Mouse (Mus musculus): ENCODE results near the gene Slco2b1. TPM values are rescaled to one million over a fixed set of nuclear protein-coding genes. Genes with fewer than 3 reads are reported as not detected.
"Not testable (repeated sequence)": the region's sequence is repeated elsewhere in the genome, so short reads cannot be mapped to it uniquely, and the experiment has no call there.

The Slco2b1 gene
- polyA plus RNA-seq, 1 experiment from 2014 or later, result 3.7 TPM

GRCm38 (mm10) chr7:99699709-99700151 lies 11.4 kb downstream of the Slco2b1 start:
- ATAC-seq (replicated peaks; ENCODE audit: extremely low read depth, insufficient read depth, low FRiP score), result peak; percentile 52
- no peak overlapping the region for H3K4me3 ChIP-seq (ENCODE audit: low read length)
- 0 out of 2 replicates have a peak overlapping the region, but pooled peaks have one; percentile 5 for H3K27ac ChIP-seq (ENCODE audit: low read length)
- H3K4me2 ChIP-seq (ENCODE audit: low read depth, low read length), result no peak overlapping the region
- H3K9me3 ChIP-seq (replicated peaks; ENCODE audit: control insufficient read depth, low read length), result no peaks in the 10 kb centered on the region
- H3K36me3 ChIP-seq (ENCODE audit: control insufficient read depth, insufficient read depth), result no peaks in the 10 kb centered on the region
- 67% methylated on average over 3 of the region's 3 CpGs for WGBS
- H3K27me3 ChIP-seq (ENCODE audit: control insufficient read depth, insufficient read depth, low read length), result no peaks in the 10 kb centered on the region
- no peak overlapping the region for H3K9ac ChIP-seq (ENCODE audit: low read length)
- peaks cover 6% of the 10 kb centered on the region; the same call in 1 of the 2 replicates for H3K4me1 ChIP-seq (ENCODE audit: control insufficient read depth, insufficient read depth, low read length)

- WGBS, result 47% methylated on average over 3 of the region's 3 CpGs
- no peak overlapping the region for H3K4me2 ChIP-seq (ENCODE audit: low read depth, low read length)
Observed at GRCm38 (mm10) chr7:99699106-99699505, 12.0 kb downstream of the Slco2b1 start.

GRCm38 (mm10) chr7:99698576-99698975 lies 12.6 kb downstream of the Slco2b1 start:
- H3K9me3 ChIP-seq (replicated peaks; ENCODE audit: control insufficient read depth, low read length), result no peaks in the 10 kb centered on the region
- no peak overlapping the region for H3K4me2 ChIP-seq (ENCODE audit: low read depth, low read length)
- no peak overlapping the region for H3K9ac ChIP-seq (ENCODE audit: low read length)
- WGBS, result 75% methylated on average over 3 of the region's 3 CpGs
- no peak for ATAC-seq (replicated peaks; ENCODE audit: extremely low read depth, insufficient read depth, low FRiP score)
- H3K27me3 ChIP-seq (ENCODE audit: control insufficient read depth, insufficient read depth, low read length), result no peaks in the 10 kb centered on the region
- peak overlapping the region; percentile 53; the same call in 1 of the 2 replicates for H3K27ac ChIP-seq (ENCODE audit: low read length)
- no peak overlapping the region for H3K4me3 ChIP-seq (ENCODE audit: low read length)
- no peaks in the 10 kb centered on the region for H3K36me3 ChIP-seq (ENCODE audit: control insufficient read depth, insufficient read depth)
- H3K4me1 ChIP-seq (ENCODE audit: control insufficient read depth, insufficient read depth, low read length), result peaks cover 6% of the 10 kb centered on the region; the same call in 1 of the 2 replicates

More at GRCm38 (mm10) chr7:99699106-99699505, 12.0 kb downstream of the Slco2b1 start:
- Histone ChIP-seq H3K27ac (ENCODE audit: low read length) (peak overlapping the region; percentile 53; the same call in 1 of the 2 replicates), H3K4me3 (ENCODE audit: low read length) (no peak overlapping the region), H3K4me1 (ENCODE audit: control insufficient read depth, insufficient read depth, low read length) (peaks cover 6% of the 10 kb centered on the region; the same call in 1 of the 2 replicates), H3K36me3 (ENCODE audit: control insufficient read depth, insufficient read depth) (no peaks in the 10 kb centered on the region), H3K27me3 (ENCODE audit: control insufficient read depth, insufficient read depth, low read length) (no peaks in the 10 kb centered on the region), H3K9ac (ENCODE audit: low read length) (no peak overlapping the region), H3K9me3 (replicated peaks; ENCODE audit: control insufficient read depth, low read length) (no peaks in the 10 kb centered on the region)
- ATAC-seq (replicated peaks; ENCODE audit: extremely low read depth, insufficient read depth, low FRiP score), result no peak

- Histone ChIP-seq H3K4me3 (ENCODE audit: low read length) (no peak overlapping the region), H3K27ac (ENCODE audit: low read length) (no peak overlapping the region), H3K4me1 (ENCODE audit: control insufficient read depth, insufficient read depth, low read length) (0 out of 2 replicates have a peak, but pooled peaks cover 2% of the 10 kb centered on the region), H3K4me2 (ENCODE audit: low read depth, low read length) (no peak overlapping the region), H3K27me3 (ENCODE audit: control insufficient read depth, insufficient read depth, low read length) (no peaks in the 10 kb centered on the region), H3K36me3 (ENCODE audit: control insufficient read depth, insufficient read depth) (no peaks in the 10 kb centered on the region), H3K9me3 (replicated peaks; ENCODE audit: control insufficient read depth, low read length) (no peaks in the 10 kb centered on the region), H3K9ac (ENCODE audit: low read length) (no peak overlapping the region)
- ATAC-seq (replicated peaks; ENCODE audit: extremely low read depth, insufficient read depth, low FRiP score), result no peak
- WGBS, result 80% methylated on average over 8 of the region's 8 CpGs
Observed at GRCm38 (mm10) chr7:99695471-99696057, 15.6 kb downstream of the Slco2b1 start.

- not testable (repeated sequence) for H3K4me3 ChIP-seq (ENCODE audit: low read length); H3K27me3 ChIP-seq (ENCODE audit: control insufficient read depth, insufficient read depth, low read length); H3K9me3 ChIP-seq (replicated peaks; ENCODE audit: control insufficient read depth, low read length); H3K4me2 ChIP-seq (ENCODE audit: low read depth, low read length); H3K36me3 ChIP-seq (ENCODE audit: control insufficient read depth, insufficient read depth); ATAC-seq (replicated peaks; ENCODE audit: extremely low read depth, insufficient read depth, low FRiP score); H3K27ac ChIP-seq (ENCODE audit: low read length); H3K4me1 ChIP-seq (ENCODE audit: control insufficient read depth, insufficient read depth, low read length); H3K9ac ChIP-seq (ENCODE audit: low read length)
- 61% methylated on average over 5 of the region's 5 CpGs for WGBS
Observed at GRCm38 (mm10) chr7:99694424-99694823, 16.7 kb downstream of the Slco2b1 start.

GRCm38 (mm10) chr7:99693976-99694375 lies 17.2 kb downstream of the Slco2b1 start:
- Histone ChIP-seq H3K27ac (ENCODE audit: low read length) (no peak overlapping the region), H3K27me3 (ENCODE audit: control insufficient read depth, insufficient read depth, low read length) (0 out of 2 replicates have a peak, but pooled peaks cover under 1% of the 10 kb centered on the region), H3K9ac (ENCODE audit: low read length) (no peak overlapping the region), H3K4me3 (ENCODE audit: low read length) (no peak overlapping the region), H3K4me2 (ENCODE audit: low read depth, low read length) (no peak overlapping the region), H3K9me3 (replicated peaks; ENCODE audit: control insufficient read depth, low read length) (no peaks in the 10 kb centered on the region), H3K4me1 (ENCODE audit: control insufficient read depth, insufficient read depth, low read length) (0 out of 2 replicates have a peak, but pooled peaks cover 2% of the 10 kb centered on the region), H3K36me3 (ENCODE audit: control insufficient read depth, insufficient read depth) (no peaks in the 10 kb centered on the region)
- ATAC-seq (replicated peaks; ENCODE audit: extremely low read depth, insufficient read depth, low FRiP score), result no peak
- WGBS, result 79% methylated on average over 3 of the region's 3 CpGs

GRCm38 (mm10) chr7:99693387-99693786 lies 17.8 kb downstream of the Slco2b1 start:
- H3K27me3 ChIP-seq (ENCODE audit: control insufficient read depth, insufficient read depth, low read length), result 0 out of 2 replicates have a peak, but pooled peaks cover 4% of the 10 kb centered on the region
- no peak overlapping the region for H3K4me3 ChIP-seq (ENCODE audit: low read length)
- no peak overlapping the region for H3K27ac ChIP-seq (ENCODE audit: low read length)
- no peak for ATAC-seq (replicated peaks; ENCODE audit: extremely low read depth, insufficient read depth, low FRiP score)
- no peak overlapping the region for H3K4me2 ChIP-seq (ENCODE audit: low read depth, low read length)
- no peaks in the 10 kb centered on the region for H3K4me1 ChIP-seq (ENCODE audit: control insufficient read depth, insufficient read depth, low read length)
- H3K36me3 ChIP-seq (ENCODE audit: control insufficient read depth, insufficient read depth), result no peaks in the 10 kb centered on the region
- no peaks in the 10 kb centered on the region for H3K9me3 ChIP-seq (replicated peaks; ENCODE audit: control insufficient read depth, low read length)
- H3K9ac ChIP-seq (ENCODE audit: low read length), result no peak overlapping the region
- 92% methylated on average over 3 of the region's 3 CpGs for WGBS

- peak; percentile 37; the same call in 1 of the 2 replicates for ATAC-seq (replicated peaks; ENCODE audit: extremely low read depth, insufficient read depth, low FRiP score)
- peak overlapping the region; percentile 46 for H3K27ac ChIP-seq (ENCODE audit: low read length)
- H3K9me3 ChIP-seq (replicated peaks; ENCODE audit: control insufficient read depth, low read length), result no peaks in the 10 kb centered on the region
- no peak overlapping the region for H3K4me3 ChIP-seq (ENCODE audit: low read length)
- H3K27me3 ChIP-seq (ENCODE audit: control insufficient read depth, insufficient read depth, low read length), result 0 out of 2 replicates have a peak, but pooled peaks cover 4% of the 10 kb centered on the region
- 39% methylated on average over 3 of the region's 3 CpGs for WGBS
- H3K9ac ChIP-seq (ENCODE audit: low read length), result no peak overlapping the region
- no peak overlapping the region for H3K4me2 ChIP-seq (ENCODE audit: low read depth, low read length)
- no peaks in the 10 kb centered on the region for H3K4me1 ChIP-seq (ENCODE audit: control insufficient read depth, insufficient read depth, low read length)
- no peaks in the 10 kb centered on the region for H3K36me3 ChIP-seq (ENCODE audit: control insufficient read depth, insufficient read depth)
Observed at GRCm38 (mm10) chr7:99692396-99692795, 18.7 kb downstream of the Slco2b1 start.

- no peak for ATAC-seq (replicated peaks; ENCODE audit: extremely low read depth, insufficient read depth, low FRiP score)
- Histone ChIP-seq H3K4me3 (ENCODE audit: low read length) (no peak overlapping the region), H3K36me3 (ENCODE audit: control insufficient read depth, insufficient read depth) (no peaks in the 10 kb centered on the region), H3K4me2 (ENCODE audit: low read depth, low read length) (no peak overlapping the region), H3K9ac (ENCODE audit: low read length) (no peak overlapping the region), H3K27ac (ENCODE audit: low read length) (no peak overlapping the region), H3K27me3 (ENCODE audit: control insufficient read depth, insufficient read depth, low read length) (0 out of 2 replicates have a peak, but pooled peaks cover 4% of the 10 kb centered on the region), H3K4me1 (ENCODE audit: control insufficient read depth, insufficient read depth, low read length) (no peaks in the 10 kb centered on the region), H3K9me3 (replicated peaks; ENCODE audit: control insufficient read depth, low read length) (no peaks in the 10 kb centered on the region)
- 65% methylated on average over 7 of the region's 7 CpGs for WGBS
Observed at GRCm38 (mm10) chr7:99690819-99691218, 20.3 kb downstream of the Slco2b1 start.

Data from heart, embryonic 16.5 days (tissue).